Mouse (Mus musculus): Measurements from ENCODE around the gene Coa4.
A peak's percentile ranks its signal among the peaks of the same experiment; 100 is the strongest.

Coa4 gene

DNA sequence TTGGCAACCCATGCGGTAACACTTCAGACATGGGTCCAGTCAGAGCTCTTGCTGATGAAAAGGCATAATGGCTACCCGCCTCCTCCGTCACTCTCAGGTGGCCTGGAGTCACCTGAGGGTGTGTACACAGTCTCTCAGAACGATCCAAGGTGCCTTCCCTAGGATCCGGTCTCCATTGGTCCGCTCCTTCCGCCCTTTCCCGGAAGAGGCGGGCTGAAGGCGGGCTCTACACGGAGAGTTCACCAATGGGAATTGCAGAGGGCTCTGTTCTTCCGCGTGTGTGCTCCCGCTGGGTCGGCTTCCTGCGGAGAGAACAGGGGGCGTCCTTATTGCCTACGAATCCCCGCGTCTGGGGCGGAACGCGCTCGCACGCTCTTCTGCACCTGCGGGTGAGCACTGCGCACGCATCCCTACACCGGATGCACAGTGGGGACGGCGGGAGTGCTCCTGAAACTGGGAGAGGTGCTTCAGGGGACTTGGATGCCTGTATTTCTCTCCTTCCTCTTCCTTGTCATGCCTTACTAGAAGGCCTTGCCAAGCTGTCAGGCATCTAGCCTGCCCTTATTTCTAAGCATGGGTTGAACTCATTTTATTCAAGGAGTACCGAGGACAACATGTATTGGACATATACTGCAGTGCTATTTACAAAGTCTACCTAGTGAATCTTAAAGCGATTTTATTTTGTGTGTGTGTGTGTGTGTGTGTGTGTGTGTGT lies at the start of gene Coa4:
Coa4 (plus strand) TSS at position 268 of the 715 bp plus-strand sequence.
- DNase-seq (ENCODE audit: extremely low spot score, low read depth, low spot score), result peak; percentile 67

DNA sequence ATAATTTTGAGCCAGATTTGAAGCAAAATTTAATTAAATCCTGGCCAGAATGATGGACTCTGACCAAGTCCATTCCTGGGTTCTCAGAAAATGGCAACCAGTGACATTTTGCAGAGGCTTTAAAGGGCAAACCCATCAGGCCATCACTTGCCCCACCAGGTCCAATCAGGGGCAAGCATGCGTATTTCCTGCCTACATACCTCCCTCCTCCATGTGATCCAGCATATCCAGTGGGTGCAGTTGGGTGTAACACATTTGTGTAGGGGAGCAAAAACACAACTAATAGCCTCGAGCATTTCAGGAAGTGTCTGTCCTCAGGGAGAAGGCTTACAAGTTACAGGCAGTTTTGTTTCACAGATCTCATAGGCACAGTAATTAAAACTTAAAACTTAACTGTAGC lies 49.6 kb upstream of the Coa4 start:
- no peak for DNase-seq (ENCODE audit: extremely low spot score, low read depth, low spot score)

DNA sequence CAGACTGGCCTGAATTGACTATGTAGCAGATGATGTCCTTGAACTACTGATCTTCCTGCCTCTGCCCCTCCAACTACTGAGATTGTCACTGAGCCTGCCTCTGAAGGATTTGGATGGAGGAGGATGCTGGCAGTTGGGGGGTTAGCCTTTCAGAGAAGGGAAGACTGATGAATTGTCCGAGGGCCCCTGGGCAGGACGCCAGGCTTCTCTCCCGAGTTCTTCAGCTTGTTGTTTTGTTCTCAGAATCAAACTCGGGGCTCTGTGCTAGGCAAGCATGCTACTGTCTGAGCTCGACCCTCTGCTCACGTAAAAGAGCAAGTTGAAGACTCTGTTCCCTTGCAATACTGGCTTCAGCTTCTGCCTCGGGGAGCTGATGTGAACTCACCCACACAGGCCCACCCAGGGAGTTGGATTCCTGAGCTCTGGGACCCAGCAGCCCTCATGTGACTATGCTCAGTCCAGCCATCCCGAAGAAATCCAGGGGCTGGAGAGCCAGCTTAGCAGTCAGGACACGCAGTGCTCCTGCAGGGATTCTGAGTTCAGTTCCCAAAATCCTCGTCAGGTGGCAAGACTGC lies 48.3 kb upstream of the Coa4 start:
- no peak for DNase-seq (ENCODE audit: extremely low spot score, low read depth, low spot score)

DNA sequence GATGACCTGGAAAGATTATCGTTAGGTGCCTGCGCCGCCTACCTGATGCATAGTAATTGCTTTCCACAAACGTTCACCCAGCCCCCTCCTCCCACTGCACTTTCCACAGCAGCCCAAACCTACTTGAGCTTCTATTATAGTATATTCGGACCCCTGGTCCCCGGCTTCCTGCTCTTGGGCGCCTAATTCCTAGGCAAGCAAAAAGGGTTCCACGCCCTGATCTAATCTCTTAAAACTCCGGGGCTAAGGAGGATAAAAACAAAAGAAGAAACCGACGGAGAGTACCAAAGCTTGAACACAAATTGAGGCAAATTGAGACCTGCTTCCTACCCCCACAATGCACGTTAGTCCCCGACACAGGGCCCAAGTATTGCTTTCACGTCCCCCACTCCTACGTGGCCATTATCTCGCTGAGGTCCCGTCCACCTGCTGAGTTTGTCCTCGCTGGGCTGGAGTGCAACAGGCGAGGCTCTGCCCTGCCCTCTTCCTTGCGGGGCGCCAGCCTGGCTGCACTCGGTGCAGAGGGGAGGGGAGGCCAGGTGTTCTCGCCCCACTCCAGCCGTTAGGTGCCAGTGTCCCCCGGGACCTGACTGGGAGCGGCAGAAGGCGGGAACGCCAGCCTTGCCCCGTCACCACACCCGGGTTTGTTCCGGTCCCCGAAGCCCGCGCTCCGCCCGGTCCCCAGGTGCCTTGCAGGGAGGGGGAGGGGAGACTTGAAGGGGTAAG lies 44.3 kb upstream of the Coa4 start:
- no peak for DNase-seq (ENCODE audit: extremely low spot score, low read depth, low spot score)

DNA sequence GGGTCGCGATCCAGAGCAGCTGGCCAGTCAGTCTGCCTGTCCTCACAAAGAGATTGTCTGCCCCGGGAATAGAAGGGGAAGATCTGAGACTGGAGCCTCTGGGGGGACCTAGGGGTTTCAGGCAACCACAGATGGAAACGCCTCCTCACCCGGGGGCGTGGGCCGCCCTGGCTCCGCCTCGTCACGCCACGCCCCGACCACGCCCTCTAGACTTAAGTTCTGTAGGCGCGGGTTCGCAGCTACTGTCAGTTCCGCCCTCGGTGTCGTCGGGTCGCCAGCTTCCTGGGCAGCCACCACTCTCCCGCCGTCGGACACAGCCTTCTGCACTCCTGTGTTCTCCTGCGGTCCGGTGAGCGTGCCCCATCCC lies 43.8 kb upstream of the Coa4 start, which contains the start of gene Ucp2:
Ucp2 (plus strand) TSS at position 221 of the 367 bp plus-strand sequence.
- no peak for DNase-seq (ENCODE audit: extremely low spot score, low read depth, low spot score)

DNA sequence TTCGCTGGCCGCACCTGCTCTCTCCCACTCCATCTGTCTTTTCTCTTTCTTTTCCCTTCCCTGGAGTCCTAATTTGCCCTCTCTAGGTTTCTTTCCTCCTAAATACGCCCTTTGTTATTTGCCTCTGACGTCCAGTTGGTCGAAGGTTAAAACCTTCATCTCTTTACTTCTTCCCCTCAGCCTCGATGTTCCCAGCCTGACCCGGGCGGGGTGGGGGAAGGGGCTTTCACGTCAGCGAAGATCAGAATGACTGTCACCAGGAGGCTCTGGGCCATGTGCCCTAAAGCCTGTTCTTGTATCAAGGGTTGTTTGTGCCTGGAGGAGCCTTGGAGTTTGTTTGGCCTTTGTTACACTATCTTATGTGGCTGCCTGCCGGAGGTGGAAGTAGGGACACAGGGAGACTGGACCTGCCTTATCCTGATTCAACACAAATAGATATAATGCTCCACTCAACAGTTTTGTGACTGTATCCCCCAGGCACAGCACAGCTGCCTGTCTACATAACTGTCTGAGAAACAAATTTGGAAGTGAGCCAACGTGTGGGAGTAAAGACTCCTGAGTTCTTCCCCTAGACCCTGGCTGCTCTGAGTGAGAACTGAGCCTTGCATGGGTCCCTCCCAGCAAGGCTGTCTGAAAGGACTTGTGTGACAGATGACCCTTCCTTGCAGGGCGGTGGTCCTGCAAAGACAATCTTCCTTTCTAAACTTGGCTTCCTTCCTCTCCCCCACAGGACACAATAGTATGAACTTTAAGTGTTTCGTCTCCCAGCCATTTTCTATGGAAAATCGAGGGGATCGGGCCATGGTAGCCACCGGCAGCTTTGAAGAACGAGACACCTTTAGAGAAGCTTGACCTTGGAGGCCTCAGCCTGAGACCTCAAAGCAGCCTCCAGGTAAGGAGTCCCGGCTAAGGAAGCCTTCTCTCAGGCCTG lies 43.1 kb upstream of the Coa4 start:
- DNase-seq (ENCODE audit: extremely low spot score, low read depth, low spot score), result no peak

DNA sequence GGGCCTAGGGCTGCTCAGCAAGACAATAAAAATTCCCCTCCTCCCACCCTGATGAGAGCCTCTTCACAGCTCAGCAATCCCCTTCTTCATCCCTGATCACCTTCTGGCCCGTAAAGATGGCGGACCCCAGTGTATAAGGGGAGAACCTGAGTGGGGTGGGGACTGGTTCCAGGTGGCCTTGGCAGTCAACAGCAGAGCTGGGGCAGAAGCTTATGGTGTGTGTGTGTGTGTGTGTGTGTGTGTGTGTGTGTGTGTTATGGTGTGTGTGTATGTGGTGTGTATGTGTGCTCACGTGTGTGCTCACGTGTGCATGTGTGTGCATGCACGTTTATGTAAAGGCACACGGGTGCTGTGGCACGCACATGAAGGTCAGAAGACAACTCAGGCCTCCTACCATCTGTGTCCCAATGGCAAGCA lies 42.4 kb upstream of the Coa4 start:
- no peak for DNase-seq (ENCODE audit: extremely low spot score, low read depth, low spot score)

DNA sequence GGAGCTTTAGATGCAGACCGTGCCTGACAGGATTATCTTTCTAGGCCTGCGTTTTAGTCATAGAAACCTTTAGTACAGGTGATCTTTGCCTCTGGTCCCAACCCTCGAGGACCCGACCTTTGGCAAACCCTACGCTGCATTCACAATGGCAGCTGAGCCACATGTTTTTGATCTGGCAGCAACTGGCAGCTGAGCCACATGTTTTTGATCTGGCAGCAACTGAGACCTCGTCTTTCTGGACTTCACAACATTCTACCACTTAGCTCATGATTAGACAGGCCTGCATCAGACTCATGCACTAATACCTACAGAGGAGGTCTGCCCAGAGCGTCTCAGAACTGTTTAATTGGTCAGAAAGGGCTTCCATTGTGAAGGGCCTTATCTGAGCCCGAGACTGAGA lies 41.8 kb upstream of the Coa4 start:
- DNase-seq (ENCODE audit: extremely low spot score, low read depth, low spot score), result no peak

DNA sequence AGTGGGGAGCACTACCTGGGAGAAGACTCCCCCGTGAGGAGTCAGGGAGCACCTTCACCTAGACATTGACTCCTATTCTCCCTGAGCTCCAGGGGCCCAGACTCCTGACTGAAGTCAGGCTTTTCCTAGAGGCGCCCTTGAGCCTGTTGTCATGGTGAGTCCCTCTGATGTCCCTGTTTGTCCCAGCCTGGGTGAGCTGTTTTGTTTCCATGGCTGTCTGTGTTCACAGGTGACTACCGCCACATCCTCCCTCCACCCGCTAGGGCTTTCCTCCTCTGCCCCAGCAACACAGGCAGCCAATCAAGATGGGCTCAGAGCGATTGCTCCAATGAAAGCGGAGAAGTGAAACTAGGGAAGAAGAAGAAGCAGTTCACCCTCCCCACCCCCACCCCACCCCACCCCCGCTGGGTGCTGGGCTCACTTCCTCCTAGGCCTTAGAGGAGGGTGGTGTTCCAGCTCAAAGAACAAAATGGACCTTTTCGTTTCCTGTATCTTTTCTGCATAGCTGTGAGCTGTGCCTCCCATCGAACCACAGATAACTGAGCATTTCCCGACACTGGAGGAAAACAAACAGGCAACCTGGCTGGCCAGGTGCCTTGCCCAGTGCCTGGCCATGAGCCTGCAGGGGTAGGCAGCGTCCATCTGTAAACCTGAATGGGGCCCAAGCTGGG lies 41.2 kb upstream of the Coa4 start:
- DNase-seq (ENCODE audit: extremely low spot score, low read depth, low spot score), result no peak

DNA sequence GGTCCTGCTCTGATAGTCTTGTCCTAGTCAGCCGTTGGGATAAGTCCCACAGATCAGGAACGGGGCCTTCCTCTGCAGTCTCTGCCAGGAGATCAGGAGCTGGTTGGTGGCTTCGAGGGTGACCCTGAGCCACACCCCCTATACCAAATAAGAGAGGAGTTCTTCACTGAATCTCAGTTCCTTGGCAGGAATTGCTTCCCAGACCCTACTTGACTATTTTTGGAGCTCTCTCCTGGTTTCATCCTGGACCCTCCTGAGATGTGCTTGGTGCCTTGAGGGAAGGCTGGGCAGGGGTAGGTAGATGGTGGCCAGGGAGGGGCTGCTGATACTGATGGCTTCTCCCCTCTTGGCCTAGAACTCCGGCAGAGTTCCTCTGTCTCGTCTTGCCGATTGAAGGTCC lies 40.5 kb upstream of the Coa4 start:
- DNase-seq (ENCODE audit: extremely low spot score, low read depth, low spot score), result no peak

DNA sequence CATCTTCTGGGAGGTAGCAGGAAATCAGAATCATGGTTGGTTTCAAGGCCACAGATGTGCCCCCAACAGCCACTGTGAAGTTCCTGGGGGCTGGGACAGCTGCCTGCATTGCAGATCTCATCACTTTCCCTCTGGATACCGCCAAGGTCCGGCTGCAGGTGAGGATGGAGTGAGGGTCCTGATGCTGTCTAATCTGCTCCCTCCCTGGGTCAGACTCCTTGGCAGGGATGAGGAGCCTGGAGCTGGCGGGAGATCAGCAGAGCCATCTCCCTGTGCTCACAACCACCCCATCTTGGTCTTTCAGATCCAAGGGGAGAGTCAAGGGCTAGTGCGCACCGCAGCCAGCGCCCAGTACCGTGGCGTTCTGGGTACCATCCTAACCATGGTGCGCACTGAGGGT lies 40.1 kb upstream of the Coa4 start:
- no peak for DNase-seq (ENCODE audit: extremely low spot score, low read depth, low spot score)

DNA sequence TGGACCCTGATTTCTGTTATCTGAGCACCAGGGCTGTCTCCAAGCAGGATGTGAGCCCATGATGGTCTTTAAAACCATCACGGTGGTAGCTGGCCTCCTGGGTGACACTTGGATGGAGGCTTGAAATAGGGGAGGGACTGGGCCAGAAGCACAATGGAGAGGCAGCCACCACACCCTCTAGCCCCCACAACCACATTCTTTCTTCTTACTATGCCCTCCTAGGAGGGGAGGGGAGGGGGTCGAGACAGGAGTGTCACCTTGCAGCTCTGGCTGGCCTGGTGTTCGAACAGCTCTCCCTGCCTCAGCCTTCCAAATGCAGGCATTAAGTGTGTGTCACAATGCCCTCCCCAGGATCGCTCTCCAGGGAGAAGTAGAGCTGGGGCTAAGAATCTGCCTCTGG lies 39.5 kb upstream of the Coa4 start:
- DNase-seq (ENCODE audit: extremely low spot score, low read depth, low spot score), result no peak

DNA sequence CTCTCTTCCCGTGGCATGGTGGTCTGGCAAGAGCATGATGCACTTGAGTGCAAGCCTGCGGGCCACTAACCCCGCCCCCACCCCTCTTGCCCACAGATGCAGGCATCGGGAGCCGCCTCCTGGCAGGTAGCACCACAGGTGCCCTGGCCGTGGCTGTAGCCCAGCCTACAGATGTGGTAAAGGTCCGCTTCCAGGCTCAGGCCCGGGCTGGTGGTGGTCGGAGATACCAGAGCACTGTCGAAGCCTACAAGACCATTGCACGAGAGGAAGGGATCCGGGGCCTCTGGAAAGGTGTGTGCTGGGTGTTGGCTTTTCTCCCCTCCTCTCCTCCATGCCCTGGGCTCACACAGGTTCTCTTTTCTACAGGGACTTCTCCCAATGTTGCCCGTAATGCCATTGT lies 38.9 kb upstream of the Coa4 start:
- no peak for DNase-seq (ENCODE audit: extremely low spot score, low read depth, low spot score)

DNA sequence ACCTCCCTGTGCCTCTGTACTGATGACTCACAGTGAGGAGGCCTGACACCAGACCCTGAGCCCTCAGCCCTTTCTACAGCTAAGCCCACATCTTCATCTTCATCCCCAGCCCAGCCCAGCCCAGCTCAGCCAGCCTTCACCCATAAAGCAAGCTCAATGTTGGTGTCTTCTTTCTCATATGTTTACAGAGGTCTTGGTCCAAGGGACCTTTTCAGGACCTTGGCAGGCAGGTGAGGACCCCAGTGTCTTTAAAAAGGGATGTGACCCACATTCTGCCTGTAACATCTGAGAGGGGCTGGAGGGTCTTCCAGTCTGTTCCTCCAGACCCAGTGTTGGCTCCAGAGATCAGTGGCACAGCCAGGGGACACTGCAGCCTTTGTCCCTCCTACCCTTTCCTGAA lies 37.4 kb upstream of the Coa4 start:
- no peak for DNase-seq (ENCODE audit: extremely low spot score, low read depth, low spot score)

DNA sequence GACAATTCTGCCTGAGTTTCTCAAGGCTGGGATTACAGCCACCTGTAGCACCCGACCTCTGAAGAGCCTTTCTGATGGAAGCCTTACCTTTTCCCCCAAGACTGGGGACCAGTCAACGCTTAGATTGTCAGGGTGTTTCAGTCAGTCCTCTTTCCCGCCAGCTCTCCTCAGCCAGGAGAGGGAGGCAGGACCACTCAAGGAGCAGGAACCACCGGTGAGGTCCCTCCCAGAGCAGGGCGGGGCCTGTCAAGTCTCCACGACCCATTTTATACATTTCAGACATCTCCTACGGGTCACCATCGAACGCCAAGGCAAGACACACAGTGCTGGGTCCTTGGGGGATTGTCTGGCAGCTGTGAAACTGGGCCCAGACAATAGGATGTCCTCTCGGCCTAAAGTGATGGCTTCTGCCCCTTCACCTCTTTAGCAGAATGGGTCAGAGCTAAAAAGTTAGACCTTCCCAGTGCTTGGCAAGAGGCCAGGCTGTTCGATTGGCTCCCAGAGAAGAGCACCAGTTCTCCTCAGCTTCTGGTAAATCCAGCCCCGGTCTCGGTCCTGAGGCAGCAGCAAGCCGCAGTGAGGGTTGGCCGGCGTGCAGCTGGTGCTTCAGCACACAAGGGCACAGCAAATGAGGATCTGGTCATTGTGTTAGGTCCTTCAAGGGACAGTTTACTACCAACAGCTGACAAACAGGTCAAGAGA lies 36.4 kb upstream of the Coa4 start:
- DNase-seq (ENCODE audit: extremely low spot score, low read depth, low spot score), result no peak

DNA sequence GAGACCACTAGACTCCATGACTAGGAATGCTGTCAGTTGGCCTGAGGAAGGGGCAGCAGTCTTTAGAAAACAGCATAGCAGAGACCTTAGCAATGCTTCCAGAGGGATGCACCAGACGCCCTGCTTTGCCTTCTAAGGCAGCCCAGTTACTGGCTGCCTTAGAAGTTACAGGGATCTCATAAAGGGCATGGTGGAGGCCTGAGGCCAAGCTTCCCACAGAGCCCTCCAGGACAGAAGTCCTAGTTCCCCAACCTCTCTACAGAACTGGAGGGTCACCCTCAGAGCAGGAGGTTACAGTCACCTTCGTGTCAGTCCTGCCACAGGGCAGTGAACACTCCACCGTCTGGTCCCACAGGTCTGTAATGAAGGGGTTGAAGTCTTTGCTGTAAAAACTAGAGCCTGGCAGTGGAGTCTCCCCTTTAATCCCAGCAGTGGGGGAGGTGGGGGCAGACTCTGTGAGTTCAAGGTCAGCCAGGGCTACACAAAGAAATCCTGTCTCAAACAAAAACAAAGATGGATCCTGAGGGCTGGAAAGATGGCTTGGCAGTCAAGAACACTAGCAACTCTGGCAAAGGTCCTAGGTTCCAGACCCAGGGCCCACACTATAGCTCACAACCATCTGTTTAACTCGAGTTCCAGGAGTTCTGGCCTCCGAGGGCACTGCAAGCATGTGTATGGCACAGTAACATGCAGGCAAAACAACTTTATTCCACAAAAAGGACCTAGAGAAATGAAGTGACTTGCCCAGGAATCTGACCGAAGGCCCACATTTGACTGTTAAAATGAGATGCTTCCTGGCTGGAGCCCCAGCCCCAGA lies 35.6 kb upstream of the Coa4 start:
- DNase-seq (ENCODE audit: extremely low spot score, low read depth, low spot score), result no peak

DNA sequence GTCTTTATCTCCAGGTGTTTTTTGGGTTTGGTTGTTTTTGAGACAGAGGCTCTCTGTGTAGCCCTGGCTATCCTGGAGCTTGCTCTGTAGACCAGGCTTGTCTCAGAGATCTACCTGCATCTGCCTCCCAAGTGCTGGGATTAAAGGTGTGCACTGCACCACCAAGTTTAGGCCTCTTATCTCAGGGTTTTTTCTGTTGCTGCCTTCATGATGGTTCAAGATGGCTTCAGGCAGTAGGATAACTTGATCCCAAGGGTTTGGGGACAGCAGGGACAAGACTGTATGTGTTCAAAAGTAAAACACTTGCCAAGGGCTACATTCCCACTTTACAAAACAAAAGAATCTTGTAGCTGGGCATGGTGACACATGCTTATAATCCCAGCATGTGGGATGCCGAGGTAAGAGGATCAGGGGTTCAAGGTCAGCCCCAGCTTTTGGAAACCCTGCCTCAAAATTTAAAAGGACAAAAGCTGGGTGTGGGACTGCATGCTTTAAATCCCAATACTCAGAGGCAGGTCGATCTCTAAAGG lies 35.0 kb upstream of the Coa4 start:
- no peak for DNase-seq (ENCODE audit: extremely low spot score, low read depth, low spot score)

DNA sequence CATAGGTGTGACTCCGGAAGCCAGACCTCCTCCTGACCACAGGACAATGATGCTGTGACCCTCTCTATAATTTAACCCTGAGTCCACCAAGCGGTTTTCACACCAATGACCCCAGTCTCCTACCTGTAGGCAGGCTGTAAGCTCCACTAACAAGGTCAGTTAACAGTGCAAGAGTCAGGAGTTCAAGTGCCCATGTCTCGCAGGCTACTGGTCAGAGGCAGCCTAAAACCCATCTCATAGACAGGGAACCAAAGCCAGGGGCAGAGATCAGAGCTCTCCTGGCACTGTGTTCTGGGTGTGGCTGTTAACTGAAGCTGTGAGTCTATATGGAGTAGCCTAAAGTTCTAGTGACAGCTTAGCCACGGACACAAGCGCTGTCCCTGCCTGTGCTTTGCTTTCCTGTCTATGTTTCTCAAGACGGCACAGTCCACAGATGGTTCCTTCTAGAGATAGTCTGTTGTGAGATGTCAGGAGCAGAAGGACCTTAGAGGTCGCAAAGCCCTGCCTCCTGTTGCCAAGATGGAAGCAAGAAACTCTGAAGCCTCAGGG lies 34.4 kb upstream of the Coa4 start:
- no peak for DNase-seq (ENCODE audit: extremely low spot score, low read depth, low spot score)

DNA sequence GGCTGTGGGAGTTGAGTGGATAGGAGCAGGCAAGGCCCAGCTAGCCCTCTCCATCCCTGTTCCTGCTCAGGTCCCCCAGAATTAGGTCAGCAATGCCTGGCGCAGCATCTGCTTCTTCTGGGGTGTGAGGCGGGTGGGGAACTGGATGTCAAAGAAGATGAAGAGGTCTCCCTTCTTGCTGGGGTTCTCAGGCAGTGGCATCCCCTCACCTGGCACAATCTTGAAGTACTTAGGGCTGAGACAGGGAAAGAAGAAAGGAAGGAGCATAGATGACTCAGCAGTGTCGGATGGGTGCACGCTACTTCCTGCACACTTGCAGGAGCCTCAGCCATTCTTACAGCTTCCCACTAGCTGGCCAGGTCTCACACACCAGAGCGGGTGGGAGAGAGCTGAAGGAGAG lies 33.8 kb upstream of the Coa4 start:
- no peak for DNase-seq (ENCODE audit: extremely low spot score, low read depth, low spot score)

Measured in hindlimb bud, embryonic 11.5 days (tissue).